Mouse (Mus musculus) thymus, postnatal 14 days (tissue): ENCODE measurements around the gene Arl4d.
"Not testable (repeated sequence)": the region's sequence is repeated elsewhere in the genome, so short reads cannot be mapped to it uniquely, and the experiment has no call there.

Source experiments
- DNase-seq: peaks from one replicate; pipeline ENCODE4 v3.0.0; 2021

Arl4d gene

DNA sequence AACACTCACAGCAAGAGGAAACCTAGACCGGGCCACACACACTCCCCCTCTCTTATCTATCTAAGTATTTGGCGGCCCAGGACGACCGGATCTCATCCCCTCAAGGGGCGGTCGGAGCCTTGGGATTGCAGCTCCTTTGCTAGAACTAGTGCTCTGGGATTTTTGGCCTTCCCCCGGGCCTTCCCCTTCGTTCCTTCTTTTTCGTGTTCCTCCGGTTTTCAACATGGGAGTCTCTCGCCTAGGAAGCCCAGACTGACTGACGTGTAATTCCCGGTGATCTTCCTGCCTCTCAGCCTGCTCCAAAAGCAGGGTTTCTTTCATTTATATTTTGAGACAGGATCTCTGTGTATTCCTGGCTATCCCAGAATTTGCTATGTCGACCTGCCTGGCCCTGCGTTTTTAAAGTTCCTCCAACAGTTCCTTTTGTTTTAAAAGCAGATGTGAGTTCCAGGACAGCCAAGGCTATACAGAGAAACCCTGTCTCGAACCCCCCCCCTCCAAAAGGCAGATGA is 19.0 kb upstream of the Arl4d start:
- DNase-seq = not testable (repeated sequence)

- DNase-seq = not testable (repeated sequence)
Measured at GRCm38 (mm10) chr11:101647093-101647492, 18.2 kb upstream of the Arl4d start.

DNA sequence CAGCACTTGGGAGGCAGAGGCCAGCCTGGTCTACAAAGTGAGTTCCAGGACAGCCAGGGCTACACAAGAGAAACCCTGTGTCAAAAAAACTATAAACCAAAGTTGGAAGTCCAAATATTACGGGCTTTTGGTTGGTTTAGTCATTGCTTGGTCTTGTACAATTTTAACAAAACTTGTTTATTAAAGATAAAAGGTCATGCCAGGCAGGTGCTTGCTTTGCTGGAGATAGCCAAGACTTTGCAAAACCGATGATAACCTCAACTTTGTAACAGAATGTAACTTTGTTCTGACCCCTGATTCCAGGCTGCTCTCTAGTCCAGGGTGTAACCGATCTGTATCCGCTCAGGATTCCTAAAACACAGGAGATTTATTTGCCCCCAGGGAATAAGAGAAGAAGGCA is 9.0 kb upstream of the Arl4d start:
- no peak for DNase-seq

GRCm38 (mm10) chr11:101657528-101657885 is 7.8 kb upstream of the Arl4d start:
- no peak for DNase-seq

GRCm38 (mm10) chr11:101657886-101658750 is 7.2 kb upstream of the Arl4d start:
- DNase-seq = peak; percentile 85

GRCm38 (mm10) chr11:101658751-101659558 is 6.4 kb upstream of the Arl4d start:
- peak; percentile 60 for DNase-seq

- no peak for DNase-seq
Measured at GRCm38 (mm10) chr11:101661191-101661590, 4.2 kb upstream of the Arl4d start.

DNA sequence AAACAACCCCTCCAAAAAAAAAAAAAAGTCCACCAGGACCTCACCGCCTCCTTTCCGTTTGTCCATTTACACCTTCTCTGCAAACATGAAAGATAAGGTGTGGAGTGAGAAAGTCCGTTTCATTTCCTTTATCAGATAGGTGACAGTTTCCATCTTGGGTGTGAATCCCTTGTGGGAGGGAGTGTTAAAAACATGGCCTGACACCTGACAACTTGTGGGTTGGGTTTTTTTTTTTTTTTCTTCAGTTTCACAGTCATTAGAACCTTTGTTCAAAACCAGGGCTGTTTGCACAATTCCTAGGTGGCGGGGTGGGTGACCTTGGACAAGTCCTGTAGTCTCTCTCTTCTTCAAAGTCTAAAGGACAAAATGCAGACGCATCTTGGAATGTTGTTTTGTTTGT is 3.6 kb upstream of the Arl4d start:
- no peak for DNase-seq

DNA sequence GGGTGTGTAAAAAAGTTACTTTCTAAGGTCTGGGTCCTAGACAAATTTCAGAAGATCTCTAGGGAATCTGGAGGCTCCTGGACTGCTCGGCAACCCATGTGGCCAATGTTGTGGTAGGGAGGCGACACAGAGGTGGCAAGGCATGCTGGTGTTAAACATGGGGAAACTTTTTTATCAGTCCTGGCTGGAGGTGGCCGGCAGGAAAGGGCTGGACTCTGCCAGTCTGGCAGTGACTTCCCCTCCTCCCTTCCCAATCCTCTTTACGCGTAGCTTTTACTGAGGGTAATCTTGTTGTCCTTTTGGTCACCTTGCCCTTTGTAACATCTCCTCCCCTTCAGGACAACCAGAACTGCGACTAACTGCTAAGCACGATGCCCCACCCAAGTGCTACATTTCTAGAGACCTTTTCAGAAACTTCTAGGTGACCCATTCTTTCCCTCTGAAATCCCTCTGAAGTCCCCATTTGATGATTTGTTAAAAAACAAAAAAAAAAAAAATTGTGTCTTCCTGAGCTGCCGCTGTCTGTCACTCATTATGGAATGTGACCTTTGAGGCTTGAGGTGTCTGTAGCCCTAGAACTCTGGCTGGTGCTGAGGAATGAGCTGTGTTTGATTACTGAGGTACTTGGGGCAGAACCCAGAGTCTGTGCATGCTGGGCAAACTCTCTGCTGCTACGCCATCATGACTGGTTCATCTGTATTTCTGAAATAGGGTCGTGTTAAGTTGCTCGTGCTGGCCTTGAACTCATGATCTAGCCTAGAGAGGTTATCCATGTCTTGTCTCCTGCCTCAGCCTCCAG is 1.9 kb upstream of the Arl4d start:
- no peak for DNase-seq

GRCm38 (mm10) chr11:101665636-101665992 is 273 bp downstream of the Arl4d start:
- no peak for DNase-seq

- no peak for DNase-seq
Measured at GRCm38 (mm10) chr11:101666626-101667345, 1.4 kb downstream of the Arl4d start.

- no peak for DNase-seq
Measured at GRCm38 (mm10) chr11:101667871-101668532, 2.7 kb downstream of the Arl4d start.

DNA sequence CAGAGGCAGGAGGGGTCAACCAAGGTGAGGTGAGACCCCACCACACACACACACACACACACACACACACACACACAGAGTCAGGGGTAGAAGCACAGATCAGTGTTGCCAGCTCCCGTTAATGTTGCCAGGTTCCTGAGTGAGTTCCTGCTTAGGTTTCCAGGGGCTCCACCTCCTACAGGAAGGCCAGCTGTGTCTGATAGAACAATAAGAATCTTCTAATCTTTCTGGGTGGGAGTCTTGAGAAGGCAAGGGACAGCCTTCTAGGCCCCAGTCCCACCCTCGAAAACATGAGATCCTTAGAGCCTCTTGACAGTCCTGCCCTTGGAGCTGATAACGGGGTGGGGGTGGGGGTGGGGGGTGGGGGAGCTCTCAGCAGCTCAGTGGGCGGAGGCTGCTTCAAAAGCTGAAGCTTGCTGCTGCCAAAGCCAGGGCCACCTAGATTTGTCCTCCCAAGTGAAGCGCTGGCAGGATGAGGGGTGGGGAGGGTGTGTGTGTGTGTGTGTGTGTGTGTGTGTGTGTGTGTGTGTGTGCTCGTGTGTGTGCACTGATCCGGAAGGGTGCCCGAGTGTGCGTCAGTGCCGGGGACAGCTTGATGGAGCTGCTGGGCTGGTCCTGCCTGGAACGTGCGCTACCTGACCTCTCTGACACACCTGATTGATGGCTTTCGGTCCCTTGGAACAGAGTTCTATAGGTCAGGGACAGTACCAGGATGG is 3.4 kb downstream of the Arl4d start:
- no peak for DNase-seq

DNA sequence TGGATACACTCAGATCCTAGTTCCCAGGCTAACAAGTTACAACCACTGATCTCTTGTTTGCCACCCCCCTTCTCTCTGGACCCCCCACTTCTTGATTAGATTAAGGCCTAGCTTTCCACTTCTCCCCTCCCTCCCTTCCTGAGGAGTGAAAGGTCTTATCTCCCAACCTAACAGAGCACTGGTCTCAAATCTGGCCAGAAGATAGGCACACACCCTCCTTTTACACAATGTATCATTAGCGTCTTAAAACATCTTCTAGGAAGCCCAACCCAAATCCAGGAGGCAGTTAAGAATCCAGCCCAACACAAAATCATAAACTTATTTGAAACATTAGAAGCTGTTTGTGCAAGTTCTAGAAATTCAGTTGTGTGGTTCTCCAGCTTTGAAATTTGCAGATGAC is 5.0 kb downstream of the Arl4d start:
- DNase-seq = no peak

DNA sequence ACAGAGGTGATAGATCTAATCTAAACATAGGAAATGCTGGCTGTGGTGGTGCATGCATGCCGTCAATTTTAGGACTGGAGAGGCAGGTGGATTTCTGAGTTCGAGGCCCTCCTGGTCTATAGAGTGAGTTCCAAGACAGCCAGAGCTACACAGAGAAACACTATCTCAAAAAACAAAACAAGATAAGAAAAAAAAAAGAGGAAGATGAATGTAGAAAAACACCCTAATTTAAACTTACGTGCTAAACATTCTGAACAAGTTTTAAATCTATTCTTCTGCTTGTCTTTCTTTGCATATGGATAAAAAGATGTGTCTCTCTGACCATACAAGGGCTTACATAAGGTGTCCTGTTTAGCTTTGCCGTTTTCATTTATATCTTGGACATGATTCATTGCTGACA is 5.9 kb downstream of the Arl4d start:
- no peak for DNase-seq

- no peak for DNase-seq
Measured at GRCm38 (mm10) chr11:101673010-101673642, 7.8 kb downstream of the Arl4d start.

DNA sequence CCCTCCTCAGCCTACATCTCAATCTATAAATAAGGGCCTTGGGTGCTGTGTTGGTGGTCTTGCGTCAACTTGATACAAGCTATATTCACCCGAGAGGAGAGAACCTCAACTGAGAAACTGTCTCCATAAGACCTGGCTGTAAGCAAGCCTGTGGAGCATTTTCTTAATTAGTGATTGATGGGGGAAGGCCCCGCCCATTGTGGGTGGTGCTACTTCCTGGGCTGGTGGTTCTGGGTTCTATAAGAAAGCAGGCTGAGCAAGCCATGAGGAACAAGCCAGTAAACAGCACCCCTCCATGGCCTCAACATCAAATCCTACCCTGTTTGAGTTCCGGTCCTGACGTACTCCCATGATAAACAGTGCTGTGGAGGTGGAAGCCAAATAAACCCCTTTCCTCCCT is 8.8 kb downstream of the Arl4d start:
- no peak for DNase-seq

GRCm38 (mm10) chr11:101675349-101675748 is 10.0 kb downstream of the Arl4d start:
- DNase-seq = no peak

- no peak for DNase-seq
Measured at GRCm38 (mm10) chr11:101677655-101678054, 12.3 kb downstream of the Arl4d start.

DNA sequence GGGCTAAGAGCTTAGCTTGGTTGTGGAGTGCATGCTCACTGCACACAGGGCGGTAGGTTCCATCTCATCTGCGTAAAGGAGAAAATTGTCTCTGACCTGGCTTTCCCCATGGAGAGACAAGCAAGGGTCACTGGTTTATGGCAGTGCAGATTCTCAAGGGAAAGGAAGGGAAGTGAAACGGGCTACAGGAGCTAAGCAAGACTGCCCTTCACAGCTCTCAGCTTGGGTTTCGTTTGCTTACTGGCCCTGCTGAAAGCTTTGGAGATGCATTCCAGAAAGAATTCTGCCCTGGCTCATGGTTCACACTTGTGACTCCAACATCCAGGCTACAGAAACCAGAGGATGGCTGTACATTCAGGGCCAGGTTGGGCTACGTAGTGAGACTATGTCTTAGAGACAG is 13.4 kb downstream of the Arl4d start:
- no peak for DNase-seq

DNA sequence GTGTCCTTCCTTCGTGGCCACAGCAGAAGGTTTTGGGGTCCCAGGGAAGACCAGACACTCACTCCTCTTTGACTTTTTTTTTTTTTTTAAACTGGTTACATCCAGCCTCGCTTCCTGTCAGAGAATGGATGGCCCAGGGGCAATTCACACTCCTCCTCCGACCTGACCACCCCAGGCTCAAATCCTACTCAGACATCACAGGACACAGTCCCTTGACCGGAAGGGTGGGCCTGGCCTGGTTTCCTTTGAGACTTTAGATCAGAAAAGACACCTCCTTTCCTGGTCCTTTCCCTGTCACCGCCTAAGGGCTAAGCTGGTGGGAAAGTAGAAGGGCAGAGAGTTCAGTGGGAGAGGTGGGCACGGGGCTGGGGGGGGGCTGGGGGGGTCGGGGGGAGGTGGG is 14.6 kb downstream of the Arl4d start:
- DNase-seq = no peak
